Mouse (Mus musculus) telencephalon, adult 2 months (tissue): ENCODE measurements around the gene Tmem214.

ENCODE experiments used
- DNase-seq: peaks from one replicate; pipeline ENCODE4 v3.0.0-alpha.2; 2011; ENCODE audit warnings: low read depth, low spot score

The Tmem214 gene

DNA sequence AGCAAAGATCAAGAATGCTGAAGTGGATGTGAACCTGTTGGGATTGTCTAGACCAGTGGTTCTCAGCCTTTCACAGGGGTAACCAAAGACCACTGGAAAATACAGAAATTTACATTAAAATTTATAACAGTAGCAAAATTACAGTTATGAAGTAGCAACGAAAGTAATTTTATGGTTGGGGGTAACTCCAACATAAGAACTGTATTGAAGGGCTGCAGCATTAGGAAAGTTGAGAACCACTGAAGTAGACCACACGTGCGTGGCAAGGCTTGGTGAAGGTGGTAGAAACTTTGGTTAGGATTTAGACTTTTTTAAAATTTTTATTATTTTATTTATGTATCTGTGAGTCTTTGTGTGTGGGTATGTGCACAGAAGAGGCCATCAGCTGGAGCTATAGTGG lies at the start of gene Tmem214:
Tmem214 (plus strand) TSS at position 301 of the 400 bp plus-strand sequence.
- no peak for DNase-seq

DNA sequence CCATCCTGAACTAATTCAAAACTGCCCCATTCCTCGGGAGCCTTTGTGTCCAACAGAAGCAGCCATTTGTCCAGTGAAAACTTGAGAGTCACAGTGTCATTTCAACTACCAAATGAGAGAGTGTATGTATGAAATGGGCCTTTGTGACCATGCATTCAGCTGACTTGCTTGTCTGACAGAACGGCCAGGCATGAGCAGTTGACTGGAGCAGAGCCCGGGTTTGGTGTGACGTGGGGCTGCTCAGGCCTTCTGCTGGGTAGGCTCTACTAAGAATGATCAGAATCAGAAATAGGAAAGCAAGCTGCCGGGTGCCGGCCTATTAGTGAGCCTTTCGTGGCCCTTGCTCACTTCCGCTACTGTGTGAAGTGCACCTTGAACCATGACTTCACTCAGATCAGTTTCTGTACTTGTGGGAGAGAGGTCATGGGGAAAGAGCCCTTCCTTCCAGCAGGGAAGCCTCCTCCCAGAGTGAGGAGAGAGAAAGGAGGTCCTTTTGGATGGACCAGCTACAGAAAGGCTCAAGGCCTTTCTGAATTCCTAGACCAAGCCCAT lies 49.0 kb upstream of the Tmem214 start:
- peak; percentile 41 for DNase-seq

DNA sequence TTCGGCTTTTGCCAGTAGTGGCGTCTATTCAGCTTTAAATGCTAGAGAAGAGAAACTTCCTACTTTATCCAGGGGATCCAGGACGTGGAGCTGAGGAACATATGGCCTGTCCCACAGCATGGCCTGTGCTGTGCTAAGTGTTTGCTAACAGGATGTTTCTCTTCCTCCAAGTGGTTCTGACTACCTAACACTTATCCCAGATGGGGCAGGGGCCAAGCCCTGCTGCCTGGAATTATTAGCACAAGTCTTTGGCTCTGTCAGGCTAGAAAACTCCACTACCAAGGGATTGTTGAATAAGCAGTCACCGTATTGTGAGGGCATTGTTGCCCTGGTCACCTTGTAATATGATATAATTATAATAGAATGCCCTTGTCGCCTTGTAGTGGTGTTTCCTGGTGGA lies 45.1 kb upstream of the Tmem214 start:
- DNase-seq, result no peak

DNA sequence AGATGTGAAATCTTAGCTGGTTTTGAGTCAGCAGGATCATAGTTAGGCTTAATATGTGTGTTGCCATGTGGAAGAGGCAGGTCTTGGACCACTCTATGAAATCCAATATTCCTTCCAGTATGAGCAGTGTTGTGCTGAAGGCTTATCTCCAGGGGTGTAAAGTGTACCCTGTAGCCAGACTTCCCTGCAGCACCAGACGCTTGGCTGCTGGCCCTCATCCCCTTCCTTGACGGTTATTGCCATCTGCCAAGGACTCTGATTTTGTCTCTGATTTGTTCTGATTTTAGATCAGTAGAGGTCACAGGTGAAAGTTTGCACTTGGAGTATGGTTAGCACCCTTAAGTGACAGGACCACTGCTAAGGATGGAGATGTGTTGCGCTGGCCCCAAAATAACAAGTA lies 44.7 kb upstream of the Tmem214 start:
- no peak for DNase-seq

DNA sequence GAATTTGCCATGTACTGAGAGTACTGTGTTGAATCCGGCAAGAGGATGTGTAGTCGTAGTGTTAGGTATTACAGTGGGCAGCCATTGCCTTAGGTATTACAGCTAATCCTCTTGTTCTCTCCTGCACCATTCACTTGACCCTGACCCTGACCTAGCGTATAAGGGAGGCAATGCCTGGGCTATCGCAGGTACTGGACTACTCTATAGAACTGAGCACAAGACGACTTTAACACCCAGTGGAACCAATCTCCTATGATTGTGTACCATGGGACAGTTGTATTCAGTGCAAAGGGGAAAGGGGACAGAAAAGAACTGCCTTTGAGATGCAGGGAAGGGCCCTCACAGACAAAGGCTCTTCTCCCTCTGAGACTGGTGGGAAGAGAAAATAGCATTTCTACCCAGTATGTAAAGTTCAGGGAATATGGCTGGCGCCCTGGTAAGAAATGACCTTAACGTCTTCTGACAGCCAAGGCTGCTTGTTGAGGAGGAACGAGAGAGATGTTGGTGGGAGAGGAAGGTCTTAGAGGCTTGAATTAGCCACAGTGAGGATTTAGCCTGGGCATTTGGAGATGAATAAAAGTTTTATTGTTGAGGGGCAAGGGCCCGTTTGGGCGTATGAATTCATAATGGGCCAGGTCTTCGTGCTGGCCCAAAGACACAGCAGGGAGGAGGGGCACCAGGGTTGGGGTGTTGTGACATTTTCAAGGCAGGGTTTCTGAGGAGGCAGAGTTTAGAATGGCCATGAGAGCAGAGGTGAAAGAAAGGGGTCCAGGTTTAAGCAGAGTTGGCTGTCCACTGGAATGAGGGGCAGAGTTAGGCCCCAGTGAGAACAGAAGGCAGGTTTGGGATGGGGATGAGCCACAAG lies 43.5 kb upstream of the Tmem214 start:
- DNase-seq, result no peak

DNA sequence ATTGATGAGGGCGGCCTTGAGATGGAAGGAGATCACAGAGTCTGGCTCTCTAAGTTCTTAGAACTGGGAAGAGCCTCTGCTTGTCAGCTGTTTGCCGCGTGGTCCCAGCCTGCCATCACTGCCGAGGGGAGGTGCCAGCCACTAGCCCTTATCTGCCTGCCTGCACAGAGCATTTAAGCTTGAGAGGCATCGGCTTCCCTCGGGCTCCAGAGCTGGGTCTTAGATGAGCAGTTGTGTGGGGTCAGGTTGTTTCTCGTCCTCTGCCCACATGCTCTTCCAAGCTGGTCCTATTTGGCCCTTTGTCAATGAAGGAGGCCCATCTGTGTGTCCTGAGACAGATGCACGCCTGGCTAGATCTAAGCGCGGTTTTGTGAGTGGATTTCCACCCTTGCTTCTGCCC lies 42.6 kb upstream of the Tmem214 start:
- DNase-seq, result no peak

DNA sequence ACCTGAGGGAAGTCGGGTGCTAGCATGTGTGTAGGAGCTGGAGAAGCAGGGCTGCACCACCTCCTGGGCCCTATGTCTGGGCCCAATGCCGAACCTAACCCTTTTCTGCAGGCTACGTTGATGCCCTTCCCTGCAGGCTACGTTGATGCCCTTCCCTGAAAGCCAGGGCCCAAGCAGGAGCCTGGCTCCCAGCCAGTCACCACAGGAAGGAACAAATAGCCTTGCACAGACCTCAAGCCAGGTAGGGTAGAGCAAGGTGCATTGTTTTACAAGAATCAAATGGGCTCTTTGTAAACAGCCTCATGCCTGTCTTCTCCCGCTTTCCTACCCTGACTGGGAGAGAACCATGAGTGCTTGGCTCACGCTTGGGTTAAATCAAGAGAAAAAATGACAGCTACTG lies 42.0 kb upstream of the Tmem214 start:
- DNase-seq, result no peak

DNA sequence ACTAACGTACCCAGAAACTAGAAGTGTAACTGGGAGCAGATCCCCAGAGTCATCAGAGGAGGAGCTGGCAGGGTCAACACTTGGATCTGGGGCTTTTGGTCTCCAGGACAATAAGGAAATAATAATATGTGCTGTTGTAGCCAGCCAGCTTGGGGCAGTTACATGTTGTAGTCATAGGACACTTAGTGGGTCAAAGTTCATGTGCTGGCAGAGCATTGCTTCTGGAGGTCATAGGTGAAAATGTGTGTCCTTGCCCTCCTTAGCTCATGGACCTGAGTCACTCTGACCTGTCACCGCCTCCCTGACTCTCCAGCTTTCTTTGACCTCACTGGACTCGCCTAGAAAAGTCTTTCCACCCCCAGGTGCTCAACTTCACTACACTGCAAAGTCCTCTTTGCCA lies 34.4 kb upstream of the Tmem214 start:
- DNase-seq, result no peak

DNA sequence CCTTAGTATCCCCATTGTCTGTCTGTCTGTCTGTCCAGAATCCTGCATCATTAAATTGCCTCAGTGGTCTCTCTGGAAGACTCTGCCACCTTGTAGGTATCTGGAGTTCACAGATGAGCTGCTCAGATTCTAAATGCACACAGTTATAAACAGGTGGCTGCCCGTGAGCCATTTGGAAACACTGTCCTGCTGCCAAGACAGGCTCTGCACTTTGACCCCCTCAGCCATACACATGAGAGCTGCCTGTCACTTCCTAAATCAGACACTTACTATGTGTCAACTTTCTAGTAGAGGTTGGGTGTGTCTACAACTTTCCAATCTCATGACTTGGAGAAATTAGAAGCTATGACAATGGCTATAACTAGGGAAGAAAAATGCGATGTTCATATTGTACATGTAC lies 28.1 kb upstream of the Tmem214 start:
- no peak for DNase-seq

DNA sequence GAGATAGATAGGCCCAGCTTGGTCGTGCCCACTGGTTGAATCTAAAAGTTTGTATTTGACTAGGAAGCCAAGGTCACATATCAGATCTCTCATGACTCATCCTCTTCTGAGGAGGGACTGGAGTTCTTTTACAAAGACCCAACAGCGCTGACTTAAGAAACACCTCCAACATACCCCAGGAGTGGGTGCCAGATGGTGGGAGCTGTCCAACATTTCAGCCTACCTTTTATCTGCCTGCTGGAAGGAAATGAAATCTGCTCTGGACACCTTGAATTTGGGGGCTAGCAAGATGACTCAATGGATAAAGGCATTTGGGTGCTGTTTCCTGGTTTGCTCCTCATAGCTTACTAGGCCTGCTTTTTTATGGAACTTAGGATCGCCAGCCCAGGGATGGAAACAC lies 25.9 kb upstream of the Tmem214 start:
- no peak for DNase-seq

DNA sequence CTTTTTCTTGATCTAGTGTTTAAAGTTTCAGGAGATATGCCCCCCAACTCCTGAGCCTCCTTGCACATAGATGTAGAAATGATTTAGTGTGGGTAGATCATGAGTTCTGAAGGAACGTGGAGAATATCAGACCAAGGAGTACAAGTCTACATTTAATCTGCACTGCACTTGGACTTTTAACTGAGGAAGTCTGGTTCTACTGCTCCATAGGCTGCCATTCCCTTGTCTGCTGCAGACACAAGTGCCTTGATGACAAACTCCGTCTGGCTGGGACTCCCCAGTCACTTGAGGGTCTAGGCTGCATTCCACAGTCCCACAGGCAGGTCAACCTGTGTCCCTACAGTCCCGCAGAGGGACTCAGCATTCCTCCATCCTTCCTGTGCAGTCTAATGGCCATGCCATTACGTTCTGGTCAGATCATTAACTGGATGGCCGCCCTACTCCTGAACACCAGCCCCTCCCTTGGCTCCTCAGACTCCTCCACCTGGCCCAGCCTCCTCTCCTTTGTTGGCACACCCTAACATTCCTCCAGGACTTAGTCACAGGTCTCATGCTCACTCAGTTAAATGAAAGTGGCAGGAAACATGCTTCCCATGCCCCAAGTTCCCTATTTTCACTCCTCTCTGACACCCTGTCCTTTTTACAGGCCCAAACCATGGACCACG lies 17.8 kb upstream of the Tmem214 start:
- no peak for DNase-seq

DNA sequence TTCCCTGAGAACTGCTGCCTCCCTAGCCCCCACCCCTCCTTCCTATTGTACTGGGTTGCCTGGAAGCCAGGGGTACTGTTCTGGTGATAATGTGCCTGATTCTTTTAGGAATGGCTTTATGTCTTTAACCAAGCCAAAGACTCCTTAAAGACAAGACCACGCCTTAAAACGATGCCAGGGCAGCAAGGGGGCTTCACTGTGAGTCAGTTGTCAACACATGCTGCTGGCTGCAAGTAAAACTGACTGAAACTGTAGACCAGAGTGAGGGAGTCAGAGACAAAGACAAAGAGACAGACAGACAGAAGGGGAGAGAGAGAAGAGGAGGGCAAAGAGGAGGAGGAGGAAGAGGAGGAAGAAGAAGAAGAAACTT lies 17.3 kb upstream of the Tmem214 start:
- no peak for DNase-seq

DNA sequence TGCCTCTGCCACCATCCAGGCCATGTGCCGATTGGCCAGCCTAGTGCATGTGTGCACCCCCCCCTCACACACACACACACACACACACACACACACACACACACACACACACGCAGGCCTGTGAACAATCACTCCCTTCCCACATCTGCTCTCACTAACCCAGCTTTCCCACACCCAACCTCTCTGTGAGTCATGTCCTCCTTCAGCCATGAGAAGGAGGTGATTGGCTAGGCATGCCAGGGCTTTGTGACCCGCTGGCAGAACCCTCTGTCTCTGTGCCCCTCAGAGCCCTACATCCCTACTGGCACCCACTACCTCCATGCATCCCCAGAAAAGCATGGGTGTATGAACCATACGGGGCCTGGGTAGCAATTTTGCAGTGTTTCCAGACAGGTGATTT lies 14.3 kb upstream of the Tmem214 start:
- DNase-seq, result no peak

DNA sequence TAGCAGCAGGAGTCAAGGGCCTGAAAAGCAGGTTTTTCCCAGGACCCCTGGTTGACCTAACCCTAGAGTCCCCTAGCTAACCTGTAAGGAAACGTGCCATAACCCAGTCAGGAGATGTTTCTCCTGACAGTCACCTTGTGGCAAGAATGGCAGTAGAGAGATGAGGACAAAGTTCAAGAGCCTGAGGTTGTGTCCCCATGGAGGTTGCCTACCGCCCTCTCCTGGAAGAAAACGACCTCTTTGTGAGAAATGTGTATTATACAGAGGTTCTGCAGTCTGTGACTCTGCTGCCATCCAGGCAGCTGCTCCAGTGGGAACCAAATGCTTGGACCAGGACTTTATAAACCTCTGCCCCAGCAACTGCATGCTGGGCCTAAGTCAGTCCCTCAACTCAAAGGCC lies 12.1 kb upstream of the Tmem214 start:
- DNase-seq, result no peak

DNA sequence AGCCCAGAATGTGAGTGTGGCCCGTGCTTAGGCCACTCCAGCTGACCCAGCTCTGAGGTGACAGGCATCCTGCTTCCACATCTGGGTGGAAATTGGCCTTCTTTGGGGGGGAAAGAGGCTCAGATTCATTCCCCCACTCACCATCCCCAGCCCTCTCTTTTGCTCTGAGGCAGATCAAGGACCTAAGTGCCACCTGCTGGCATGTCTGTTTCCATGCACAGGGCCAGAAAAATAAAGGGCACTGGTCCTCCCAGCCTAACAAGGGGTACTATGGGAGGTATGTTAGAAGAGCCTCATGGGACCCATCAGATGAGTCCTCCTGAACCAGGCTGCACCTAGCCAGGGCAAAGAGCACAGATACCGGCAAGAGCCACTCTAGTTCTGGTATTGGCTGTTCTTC lies 11.7 kb upstream of the Tmem214 start:
- DNase-seq, result no peak

DNA sequence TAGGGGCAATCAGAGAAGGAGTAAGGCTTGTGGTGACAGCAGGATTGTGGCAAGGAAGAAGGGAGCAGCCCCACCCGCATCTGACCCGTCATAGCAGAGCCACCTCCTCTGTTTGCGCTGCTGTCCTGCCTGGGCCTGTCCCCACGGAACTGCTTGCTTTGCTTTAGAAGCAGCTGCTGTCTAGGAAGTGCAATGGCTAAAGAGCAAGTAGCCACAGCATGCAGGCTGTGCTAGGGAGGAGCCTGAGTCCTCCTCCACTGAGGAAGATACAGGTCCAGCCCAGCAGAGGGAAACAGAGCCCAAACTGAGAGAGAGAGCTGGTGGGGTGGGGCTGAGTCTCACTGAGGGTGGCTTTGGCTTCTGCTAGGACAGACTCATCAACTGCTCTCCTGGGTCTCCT lies 4.0 kb upstream of the Tmem214 start:
- DNase-seq, result no peak

DNA sequence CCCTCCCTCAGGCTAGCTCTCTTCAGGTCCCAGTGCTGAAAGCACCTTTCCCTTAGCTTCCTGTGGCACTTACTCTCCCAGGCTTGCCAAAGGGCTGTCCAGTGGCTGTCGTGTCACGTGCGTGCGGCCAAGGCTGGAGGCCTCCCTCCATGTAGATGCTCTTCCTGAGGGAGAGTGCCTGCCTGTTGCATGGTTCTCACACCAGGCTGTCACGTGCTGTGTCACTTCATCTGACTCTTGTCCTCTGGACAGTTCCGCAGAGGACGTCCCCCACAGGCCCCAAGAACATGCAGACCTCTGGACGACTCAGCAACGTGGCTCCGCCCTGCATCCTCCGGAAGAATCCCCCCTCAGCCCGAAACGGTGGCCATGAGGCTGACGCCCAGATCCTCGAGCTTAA lies 3.5 kb upstream of the Tmem214 start:
- no peak for DNase-seq

DNA sequence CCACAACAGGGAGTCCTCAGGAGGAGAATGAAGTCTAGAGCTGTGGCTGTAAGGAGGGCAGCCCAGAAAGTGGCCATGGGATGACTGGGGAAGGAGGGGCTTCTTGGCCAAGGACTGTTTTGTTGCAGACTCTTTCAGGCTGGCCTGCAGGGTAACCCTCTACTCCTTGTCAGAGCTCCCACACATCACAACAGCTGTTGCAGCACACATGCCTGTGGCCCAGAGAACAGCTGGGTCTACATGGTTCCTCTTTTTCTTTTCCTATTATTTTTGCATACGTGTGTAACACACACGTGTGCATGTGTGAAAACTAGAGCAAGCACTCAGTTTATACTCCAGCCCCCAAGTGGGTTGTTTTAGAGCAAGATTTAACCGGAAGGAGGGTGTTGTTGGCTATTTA lies 941 bp upstream of the Tmem214 start:
- no peak for DNase-seq

DNA sequence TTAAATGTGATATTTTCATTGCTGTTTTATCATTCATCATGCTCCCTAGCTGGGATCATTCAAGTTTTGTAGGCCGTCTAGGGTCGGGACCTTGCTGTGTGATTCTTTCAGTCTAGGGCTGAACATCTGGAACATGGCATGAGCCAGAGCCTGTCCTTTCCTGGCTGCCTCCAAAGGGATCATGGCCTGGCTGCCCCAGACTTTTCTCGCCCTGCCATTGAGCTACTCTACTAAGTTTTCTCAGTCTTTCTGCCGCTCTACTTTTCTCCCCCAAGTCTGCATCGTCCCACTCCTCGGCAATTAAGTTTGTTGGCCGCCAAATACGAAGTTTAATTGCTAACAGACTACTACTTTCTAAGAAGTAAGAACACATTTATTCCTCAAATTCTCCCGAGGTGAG lies 1.2 kb downstream of the Tmem214 start:
- DNase-seq, result no peak

DNA sequence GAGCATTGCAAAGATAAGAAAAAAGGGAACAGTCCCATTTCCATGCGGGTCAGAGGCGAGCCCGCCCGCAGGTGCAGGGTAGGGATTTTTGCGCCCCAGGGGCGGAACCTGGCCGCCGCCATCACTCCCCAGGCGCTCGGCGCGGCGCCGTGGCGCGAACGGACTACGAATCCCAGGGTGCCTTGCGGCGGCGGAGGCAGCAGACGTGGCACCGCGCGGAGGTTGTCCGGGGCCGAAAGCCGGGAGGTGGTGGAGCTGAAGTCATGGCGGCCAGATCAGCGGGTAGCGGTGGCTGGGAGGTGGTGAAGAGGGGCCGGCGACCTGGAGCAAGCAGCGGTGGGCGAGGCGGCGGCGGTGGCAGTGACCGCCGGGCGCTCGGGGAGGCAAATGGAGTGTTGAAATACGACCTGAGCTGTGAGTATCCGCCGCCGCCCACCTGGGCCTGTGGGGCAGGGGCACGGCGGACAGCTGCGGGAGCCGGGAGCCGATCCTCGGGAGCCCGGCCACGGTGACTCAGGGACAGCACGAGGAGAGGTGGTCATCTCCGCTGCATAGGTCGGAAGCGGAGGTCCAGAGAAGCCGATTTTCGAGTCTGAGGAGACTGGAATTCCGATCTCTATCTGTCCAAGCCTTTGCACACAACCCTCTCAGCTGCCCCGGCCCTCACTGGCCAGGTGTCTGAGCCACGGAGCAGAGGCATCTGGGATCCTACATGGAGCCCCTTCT lies 1.8 kb downstream of the Tmem214 start:
- peak; percentile 76 for DNase-seq

DNA sequence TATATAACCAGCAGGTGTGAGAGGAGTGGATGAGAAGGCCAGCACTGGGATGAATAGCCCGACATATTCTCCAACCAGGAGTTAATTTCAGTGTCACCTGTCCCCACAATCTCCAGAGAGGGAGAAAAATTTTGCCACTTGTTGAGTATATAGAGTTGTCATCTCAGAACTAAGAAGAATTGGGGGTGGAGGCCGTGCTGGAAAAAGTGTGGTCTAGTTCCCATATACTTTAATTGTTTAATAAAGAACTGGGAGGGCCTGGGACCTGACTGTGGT lies 2.3 kb downstream of the Tmem214 start:
- DNase-seq, result no peak

DNA sequence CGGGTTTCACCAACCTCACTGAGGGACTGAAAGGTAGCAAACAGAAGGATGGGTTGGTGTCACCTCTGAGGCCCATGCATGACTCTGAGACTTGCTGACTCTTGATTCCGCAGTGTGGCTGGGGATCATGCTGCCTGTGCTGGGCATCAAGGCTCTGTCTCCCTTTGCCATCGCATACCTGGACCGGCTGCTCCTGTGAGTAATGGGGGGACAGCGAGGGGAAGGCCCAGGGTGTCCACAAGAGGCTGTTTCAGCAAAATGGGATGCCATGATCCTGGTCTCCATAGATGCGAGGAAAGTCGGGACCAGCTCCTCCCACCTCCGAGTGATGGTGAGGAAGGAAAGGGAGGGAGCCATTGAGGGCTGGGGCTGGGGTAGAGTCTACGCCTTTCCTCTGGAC lies 4.8 kb downstream of the Tmem214 start:
- no peak for DNase-seq

DNA sequence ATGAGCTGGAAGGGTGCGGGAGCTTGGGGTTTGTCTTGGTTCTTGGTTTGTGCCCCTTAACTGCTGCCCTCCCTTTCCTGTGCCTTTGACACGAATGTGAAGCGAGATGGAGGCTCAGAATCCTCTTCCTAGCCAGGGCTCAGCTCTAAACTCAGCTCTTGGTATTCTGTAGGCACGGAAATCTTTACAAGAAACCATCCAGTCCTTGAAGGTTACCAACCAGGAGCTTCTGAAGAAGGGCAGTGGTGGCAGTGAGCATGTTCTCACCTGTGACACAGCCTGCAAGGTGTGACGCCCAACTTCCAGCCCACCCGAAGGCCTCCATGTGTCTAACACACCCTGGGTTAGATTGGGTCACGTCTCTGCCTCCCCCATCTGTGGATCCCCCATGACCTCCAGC lies 6.6 kb downstream of the Tmem214 start:
- no peak for DNase-seq
